Mouse (Mus musculus) T-helper 17 cell (primary cell): ENCODE measurements around the gene Tmigd3.

Experiments used
- in situ Hi-C, 2 experiments: fragments of 300-600 bp; cut with MboI, MseI; formaldehyde crosslinking; loops; 1 replicate in 1 of 2; 2 replicates in 1 of 2; pipeline ENCODE4 v1.15.1; 2025; ENCODE audit warnings: high pct_unique_total_duplicates in 2 of 2

The Tmigd3 gene

DNA sequence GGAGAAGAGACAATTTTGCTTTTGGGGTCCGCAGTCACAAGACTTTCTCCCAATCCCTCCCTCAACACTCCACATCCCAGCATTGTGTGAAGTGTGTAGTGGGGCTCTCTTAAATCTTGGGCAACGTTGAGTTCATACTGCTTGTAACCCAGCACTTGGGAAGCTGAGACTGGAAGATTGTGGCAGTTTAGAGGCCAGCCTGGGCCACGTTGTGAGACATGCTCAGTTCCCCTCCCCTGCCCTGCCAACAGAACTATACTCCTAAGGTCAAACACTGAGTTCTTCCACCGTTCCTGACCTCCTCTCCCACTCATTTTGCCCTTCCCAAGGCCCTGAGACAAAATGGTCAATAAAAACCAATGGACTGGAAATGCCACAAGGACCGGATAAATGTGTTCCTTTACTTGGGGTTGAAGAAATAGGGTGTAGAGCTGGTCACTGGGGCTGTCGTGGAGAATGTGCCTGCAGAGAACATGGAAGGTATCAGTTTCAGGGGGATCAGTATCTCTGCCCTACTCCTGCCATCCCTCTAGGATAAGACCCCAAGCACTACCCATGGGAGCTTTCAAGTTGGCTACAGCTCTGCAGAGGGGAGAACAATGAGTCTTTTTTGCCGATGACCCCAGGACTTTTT lies 57.0 kb downstream of the Tmigd3 start:
- in situ Hi-C loops, result no loop called here

DNA sequence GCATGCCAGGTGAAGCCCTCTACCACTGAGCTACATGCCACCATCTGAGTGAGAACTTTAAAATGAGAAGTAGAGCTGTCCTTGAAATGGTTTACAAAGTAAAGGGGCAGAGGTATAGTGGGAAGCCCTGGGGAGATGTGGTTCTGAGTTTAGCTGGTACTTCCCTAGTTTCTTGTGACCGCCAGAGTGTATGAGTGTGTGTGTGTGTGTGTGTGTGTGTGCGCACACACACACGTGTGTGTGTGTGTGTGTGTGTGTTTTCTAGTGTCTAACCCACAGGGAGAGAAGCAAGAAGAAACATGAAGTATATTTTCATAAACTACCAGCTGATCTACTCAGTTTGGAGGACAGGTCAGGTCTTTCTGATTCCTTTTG lies 57.5 kb downstream of the Tmigd3 start:
- in situ Hi-C loops, result no loop called here

DNA sequence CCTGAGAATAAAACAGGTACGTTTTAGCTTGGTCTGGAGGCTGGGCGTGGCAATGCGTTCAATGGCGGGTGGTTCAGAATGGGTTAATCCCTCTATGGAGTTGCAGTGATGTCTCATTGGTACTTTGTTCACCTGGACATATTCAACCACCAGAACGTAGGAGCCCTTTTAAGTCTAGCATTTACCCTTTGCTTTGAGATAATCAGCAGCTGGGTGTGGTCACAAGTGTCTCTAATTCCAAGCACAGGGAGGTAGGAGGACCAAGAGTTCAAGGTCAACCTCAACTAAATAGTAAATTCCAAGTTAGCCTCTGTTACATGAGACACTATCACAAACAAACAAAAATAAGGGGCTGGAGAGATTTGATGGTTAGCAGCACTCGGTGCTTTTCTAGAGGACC lies 58.1 kb downstream of the Tmigd3 start:
- in situ Hi-C loops, result no loop called here

DNA sequence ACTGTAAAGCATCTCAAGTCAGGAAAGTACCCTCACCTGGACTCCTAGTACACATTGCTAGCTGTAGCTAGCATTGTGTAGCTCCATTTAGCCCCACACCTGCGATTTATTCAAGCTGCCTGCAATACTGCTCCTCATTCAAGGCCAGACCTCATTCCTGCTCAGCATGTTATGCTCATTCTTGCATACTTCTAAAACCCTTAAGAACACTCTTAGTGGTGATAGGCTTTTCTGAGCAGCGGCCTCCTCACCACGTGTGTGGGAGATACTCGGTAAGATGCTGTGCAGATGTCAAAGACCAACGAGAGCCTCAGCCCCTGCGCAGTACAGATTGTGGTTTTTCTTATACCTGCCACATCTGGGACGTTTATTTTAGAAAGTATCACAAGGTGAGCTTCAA lies 59.1 kb downstream of the Tmigd3 start:
- in situ Hi-C loops, result no loop called here

DNA sequence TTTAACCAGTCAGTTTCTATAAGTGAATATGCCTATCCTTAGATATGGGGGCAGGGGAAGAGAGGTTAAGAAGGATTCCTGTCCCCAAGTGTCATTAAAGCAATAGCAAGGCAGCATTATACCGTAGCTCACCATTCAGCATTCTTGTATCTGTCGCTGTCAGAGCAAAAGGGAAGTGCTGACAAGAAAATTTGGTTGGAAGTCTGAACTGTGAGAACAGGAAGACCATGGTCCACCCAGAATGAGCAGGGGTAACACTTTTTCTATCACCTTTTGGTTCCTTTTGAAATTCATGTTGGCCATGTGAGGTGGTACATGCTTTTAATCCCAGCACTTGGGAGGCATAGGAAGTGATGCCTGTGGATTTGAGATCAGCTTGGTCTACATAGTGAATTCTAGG lies 60.4 kb downstream of the Tmigd3 start:
- in situ Hi-C loops, result no loop called here

DNA sequence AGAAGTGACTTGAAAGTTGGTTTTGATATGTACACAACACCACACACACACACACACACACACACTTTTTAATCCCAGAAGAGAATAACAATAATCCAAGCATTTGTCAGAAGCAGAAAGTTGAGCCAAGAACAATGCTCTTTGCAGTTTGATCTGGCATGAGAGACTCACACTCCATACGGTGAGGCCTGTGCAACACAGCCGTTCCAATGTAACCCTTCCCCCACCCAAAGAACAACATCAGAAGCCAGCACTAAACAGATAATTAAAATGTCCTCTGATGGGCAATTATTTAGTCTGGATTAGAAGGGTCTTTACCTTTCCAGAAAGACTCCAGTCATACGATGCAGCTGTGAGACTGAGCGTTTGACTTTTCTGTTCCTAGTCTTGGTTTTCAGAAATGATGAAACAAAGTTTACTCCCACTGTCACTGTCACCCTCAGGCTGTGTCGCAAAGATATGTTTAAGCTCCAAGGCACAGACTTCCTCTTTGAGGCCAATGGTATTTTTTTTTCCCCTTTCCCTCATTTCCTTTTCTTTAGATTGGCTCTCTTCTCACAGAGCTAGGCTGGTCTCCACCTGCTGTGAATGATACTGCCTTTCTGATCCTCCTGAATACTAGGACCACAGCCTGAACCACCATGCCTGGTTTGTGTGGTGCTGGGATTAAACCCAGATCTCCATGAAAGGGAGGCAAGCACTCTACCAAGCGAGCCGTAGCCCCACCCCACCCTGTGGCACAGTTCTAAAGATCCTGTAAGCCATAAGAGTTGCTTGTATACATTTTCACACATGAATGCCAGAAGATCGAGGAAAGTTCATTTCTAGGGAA lies 61.8 kb downstream of the Tmigd3 start, which contains the start of gene I830077J02Rik:
Gene I830077J02Rik (minus strand): TSS at position 425 of the 832 bp plus-strand sequence.
- in situ Hi-C loops, result no loop called here

DNA sequence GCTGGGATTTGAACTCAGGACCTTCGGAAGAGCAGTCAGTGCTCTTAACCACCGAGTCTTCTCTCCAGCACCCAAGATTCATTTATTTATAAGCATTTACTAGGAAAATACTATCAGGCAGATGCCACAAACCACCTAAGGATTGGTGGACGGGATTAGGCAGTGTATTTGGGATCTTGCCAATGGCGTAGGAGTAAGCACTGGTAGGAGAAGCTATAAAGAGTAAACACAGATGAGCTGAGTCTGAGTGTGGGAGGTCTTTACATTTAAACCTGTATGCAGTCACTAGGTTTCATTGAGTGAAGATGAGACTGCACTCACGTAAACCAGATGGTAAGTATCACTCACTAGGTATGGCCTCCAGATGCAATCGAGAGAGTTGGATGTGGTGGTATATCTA lies 63.2 kb downstream of the Tmigd3 start:
- in situ Hi-C loops, result no loop called here

DNA sequence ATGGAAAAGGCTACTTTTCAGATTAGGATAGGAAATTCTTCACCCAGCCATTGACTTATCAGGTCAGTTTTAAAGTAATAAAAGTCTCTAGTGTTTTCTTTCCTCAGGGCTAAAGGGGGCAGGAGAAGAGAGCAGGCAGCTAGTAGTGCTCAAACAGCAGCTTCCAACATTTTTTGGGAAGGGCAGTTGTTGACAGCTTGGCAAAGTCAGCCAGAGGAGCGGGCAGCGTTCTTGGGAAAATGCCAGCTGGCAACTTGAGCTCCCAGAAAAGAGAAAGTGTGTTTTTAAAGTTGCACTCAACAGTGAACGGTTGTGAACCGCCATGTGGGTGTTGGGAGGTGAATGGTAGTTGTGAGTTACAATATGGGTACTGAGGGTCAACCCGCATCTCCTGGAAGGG lies 64.3 kb downstream of the Tmigd3 start:
- in situ Hi-C loops, result no loop called here

DNA sequence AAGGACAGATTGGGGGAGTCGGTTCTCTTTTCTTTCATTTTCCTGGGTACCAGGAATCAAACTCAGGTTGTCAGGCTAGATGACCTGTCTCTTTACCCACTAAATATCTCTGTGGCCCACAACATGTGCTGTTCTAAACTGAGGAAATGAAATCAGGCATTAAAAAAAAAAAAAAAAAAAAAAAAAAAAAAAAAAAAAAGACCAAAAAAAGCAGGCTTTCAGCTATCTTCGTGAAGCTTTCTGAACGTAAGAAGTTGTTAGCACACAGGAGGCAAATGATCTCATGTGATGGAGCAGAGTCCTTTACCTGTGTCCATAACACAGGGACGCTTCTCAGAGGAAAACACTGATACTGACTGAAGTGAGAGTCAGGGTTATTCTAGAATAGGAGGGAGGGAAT lies 65.4 kb downstream of the Tmigd3 start:
- in situ Hi-C loops, result no loop called here

DNA sequence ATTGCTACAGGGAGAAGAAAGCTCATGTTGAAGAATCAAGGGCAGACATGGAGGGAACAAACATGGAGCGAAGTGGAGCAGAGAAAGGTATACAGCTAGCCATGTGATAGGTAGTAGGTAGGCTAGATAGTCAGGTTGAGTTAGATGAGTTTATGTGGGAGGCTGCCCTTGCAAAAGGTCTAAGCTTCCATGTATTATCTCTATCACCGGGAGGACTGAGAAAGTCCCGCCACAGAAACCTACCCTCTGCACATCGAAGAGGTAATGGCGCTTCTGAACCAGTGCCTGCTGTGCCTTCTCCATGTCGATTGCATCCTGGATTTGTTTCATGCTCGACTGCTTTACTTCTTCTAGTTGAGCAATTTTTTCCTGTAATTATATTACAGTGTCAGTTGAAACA lies 80.6 kb downstream of the Tmigd3 start:
- in situ Hi-C loops, result loop anchor here in 1 of 2 experiments (10.0 to 25.0 kb wide), 2 partner anchors 1386 to 1843 kb away; partner anchors contain the start of gene Rbm15

DNA sequence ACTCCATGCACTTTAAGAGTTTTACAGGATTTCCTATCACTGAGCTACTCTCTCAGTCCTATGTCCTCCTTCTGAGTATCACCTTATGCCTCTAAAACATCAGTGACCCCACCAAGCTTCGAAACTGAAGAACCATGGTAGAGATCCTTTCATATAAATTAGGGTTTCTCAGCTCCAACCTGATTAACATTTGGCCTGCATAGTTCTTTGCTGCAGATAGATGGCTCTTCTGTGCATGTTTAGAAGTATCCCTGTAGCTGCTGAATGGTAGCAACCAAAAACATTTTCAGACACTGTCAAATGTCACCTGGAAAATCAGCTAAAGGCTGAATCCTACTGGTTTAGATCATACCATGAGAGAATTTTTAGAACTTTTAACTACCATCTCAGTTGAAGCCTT lies 86.5 kb downstream of the Tmigd3 start:
- in situ Hi-C loops, result loop anchor here in 1 of 2 experiments (5.0 to 25.0 kb wide), 4 partner anchors 60 to 1838 kb away; partner anchors contain the start of genes Ddx20 and Rbm15

DNA sequence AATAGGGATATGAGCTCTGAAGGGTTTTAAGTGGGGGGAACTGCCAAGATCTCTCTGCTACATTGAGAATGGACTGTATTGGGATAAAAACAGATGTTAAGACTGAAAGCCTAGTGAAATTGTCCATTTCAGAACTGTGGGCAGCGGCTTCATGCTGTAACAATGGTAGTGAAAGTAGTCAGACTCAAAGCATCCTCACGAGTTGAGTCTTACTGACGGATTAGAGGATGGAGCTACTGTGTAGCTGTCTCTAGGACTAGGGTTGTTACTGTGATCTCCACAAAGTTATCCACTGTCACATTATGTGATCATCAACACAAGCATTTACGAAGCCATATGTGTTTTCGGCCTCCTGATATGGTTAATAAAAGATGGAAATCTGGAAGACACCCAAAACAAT lies 87.5 kb downstream of the Tmigd3 start:
- in situ Hi-C loops, result loop anchor here in 1 of 2 experiments (5.0 to 25.0 kb wide), 4 partner anchors 61 to 1837 kb away; partner anchors contain the start of genes Ddx20 and Rbm15

DNA sequence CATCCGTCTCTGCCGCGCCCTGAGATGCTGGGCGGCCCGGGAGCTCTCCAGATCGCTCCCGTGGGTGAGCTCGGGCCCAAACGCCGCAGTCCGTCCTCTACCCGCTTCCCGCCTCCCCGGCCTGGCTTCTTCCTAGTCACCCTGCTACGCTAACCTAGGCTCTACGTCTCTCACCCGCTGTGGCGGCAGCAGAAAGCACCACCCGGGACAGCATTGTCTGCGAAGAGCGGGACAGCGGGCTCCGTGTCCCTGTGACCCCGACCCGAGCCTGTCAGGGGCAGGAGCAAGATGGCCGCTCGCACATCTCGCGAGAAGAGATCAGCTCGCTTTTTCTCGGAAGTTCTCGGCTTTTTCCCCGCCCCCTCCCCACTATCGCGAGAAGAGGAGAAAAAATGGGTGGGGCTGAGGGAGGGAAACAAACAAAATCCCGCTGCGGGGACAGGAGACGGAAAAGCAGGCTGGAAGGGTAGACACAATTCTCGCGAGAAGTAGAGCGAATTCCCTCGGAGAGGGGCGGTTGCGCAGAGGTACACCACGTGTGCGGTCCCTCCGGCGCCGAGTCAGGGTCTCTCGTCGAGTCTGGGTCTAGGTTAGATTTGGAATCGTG lies 88.4 kb downstream of the Tmigd3 start, which contains the start of gene Wdr77:
Gene Wdr77 (plus strand): TSS at position 396 of the 607 bp plus-strand sequence.
- in situ Hi-C loops, result loop anchor here in 1 of 2 experiments (5.0 to 25.0 kb wide), 4 partner anchors 62 to 1836 kb away; partner anchors contain the start of genes Ddx20 and Rbm15

DNA sequence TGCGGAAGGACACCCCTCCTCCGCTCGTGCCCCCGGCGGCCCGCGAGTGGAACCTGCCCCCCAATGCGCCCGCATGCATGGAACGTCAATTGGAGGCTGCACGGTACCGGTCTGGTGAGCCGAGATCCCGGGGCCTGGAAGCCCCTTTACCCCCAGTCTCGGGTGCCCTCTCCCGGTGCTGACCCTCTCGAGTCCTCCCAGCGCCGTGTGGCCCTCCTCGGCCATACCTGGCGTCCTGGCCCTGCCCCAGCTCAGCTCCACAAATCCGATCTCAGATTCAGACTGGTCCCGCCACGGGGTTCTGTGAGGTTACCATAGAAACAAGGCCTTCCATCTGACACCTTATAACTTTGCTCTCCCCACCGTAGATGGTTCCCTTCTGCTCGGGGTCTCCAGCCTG lies 88.9 kb downstream of the Tmigd3 start:
- in situ Hi-C loops, result loop anchor here in 1 of 2 experiments (5.0 to 25.0 kb wide), 4 partner anchors 62 to 1835 kb away; partner anchors contain the start of genes Ddx20 and Rbm15

DNA sequence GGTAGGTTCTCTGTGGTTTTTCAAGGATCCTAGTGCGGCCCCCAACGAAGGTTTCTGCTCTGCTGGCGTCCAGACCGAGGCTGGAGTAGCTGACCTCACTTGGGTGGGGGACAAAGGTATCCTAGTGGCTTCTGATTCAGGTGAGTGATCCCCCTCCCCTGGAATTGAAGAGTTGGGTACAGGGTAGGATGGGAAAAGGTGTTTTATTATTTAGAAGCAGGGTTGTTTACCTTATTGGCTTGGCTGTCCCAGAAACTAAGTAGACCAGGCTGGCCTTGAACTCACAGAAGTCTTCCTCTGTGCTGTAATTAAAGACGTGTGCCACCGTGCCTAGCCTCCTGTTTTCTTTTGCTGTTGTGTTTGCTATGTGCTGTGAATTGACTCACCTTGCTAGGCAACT lies 89.3 kb downstream of the Tmigd3 start, which contains the start of gene Atp5f1:
Gene Atp5f1 (minus strand): TSS at position 101 of the 400 bp plus-strand sequence.
- in situ Hi-C loops, result loop anchor here in 1 of 2 experiments (5.0 to 25.0 kb wide), 4 partner anchors 63 to 1835 kb away; partner anchors contain the start of genes Ddx20 and Rbm15

DNA sequence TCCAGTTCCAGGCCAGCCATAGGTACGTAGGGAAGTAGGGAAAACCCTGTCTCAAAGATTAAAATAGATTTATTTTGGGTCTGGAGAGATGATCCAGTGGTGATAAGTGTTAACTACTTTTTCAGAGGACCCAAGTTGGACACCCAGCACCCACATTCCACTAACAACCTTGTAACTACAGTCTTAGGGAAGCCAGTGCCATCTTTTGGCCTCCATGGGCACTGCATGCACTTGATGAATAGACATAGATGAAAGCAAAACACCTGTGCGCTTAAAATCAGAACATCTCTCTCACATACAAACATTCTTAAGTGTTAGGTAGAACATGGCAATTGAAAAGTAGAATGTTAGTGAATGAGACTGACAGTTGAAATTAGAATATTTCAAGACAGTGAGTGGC lies 90.0 kb downstream of the Tmigd3 start:
- in situ Hi-C loops, result loop anchor here in 1 of 2 experiments (25.0 kb wide), 1 partner anchor 1377 kb away; the partner anchor contains the start of gene Rbm15

DNA sequence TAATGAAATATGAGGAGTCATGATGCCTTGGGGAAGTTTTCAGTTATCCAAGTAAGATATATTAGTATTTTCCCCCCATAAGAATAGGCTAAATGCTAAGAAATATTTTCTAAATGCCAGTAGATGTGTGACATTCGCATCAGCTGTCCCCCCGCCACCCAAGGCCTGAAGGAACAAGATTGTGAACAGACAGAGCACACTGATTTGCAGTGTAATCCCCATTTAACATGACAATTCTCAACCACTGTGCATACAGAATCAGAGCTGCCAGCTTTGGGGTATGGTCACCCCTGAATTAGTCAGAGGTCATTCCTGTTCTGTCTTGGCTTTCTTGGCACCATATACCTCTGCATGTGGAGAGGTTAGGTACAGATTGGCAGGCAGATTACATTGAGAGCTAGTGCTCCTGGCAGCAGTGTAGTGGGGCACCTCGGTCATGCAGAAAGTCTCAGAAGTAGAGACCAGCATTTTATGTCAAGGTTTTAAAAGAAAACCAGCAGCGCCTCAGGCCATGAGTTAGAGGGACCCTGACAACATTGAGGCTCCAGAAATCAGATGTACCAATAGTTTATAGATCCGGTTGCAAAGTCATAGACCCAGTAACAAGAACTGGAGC lies 101.2 kb downstream of the Tmigd3 start:
- in situ Hi-C loops, result loop anchor here in 1 of 2 experiments (25.0 kb wide), 1 partner anchor 1365 kb away; the partner anchor contains the start of gene Rbm15

DNA sequence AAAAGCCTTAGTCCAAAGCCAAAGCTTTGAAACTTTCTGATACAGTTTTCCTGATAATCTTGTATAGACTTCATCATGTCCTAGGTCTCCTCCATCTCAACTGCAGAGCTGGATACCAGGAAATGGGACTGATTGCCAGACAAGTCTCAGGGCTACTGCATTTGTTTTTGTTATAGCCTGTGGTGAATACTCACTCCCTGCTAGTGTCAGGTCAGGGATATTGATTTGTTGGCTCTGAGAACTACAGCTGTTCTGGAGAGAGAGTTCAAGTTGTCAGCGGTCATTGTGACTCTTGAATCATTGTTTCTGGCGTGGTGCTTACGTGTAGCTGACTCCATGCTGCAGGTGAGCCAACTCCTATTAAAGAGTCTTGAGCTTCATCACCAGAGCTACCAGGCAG lies 102.7 kb downstream of the Tmigd3 start, which contains the start of gene Ovgp1:
Gene Ovgp1 (plus strand): TSS at position 301 of the 400 bp plus-strand sequence.
- in situ Hi-C loops, result loop anchor here in 1 of 2 experiments (25.0 kb wide), 1 partner anchor 1364 kb away; the partner anchor contains the start of gene Rbm15
